ENCODE assay signal across 9 mouse cellular contexts in the genomic region with DNA sequence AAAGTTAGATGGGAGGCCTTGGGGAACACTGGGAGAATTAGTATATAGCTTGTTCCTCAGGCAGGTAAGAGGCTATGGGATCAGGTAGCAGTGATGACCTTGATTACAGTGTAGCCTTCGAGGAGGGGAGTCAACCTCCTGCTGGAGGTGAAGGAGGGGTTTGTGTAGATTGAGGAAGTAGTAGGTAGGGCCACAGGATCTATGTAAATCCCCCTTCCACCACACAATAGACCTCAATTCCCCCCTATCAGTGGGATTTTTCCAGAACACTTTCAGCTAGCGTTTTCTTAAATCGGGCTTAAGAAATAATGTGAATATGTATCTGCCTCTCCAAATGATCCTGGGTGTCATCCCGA. TPM values are rescaled to one million over a fixed set of nuclear protein-coding genes. Genes with fewer than 3 reads are reported as not detected.
DNase-seq lines count a peak whose midpoint lies in the region; ATAC-seq and TF ChIP-seq lines count a peak whose summit lies in the region.
"Had no signal": no experiment of that assay in that cellular context is flagged by ENCODE, and none has a peak within 500 bp of the region (broad histone marks: within the 10 kb centered on the region; RNA-seq: fewer than 3 reads in every experiment).

No protein-coding gene starts in this region.

- peak overlapping the region; percentile 64 for H3K4me3 ChIP-seq in heart, embryonic 16.5 days (ENCODE audit: low read length)
- H3K4me3 ChIP-seq in G1E (ENCODE audit: low read depth, low read length): peak overlapping the region; percentile 99
- peak overlapping the region; percentile 81 for H3K4me3 ChIP-seq in macrophage (ENCODE audit: inconsistent target)

- ATAC-seq in heart, embryonic 16.5 days (replicated peaks; ENCODE audit: extremely low read depth, insufficient read depth, low FRiP score): no peak
- ATAC-seq in G1E (ENCODE audit: extremely low read depth, insufficient number of reproducible peaks, low FRiP score, poor library complexity, severe bottlenecking): no peak
- peak; percentile 38 for ATAC-seq in granulocyte monocyte progenitor cell, adult 5-6 weeks (replicated peaks; ENCODE audit: poor library complexity, severe bottlenecking)

- no peak for TF ChIP-seq CTCF in G1E (IDR thresholded peaks at IDR 0.05; ENCODE audit: low read depth, low read length)

- H3K9ac ChIP-seq in heart, embryonic 16.5 days (ENCODE audit: low read length): peak overlapping the region; percentile 84

- H3K27me3 ChIP-seq in heart, embryonic 16.5 days (ENCODE audit: control insufficient read depth, insufficient read depth, low read length): no peaks in the 10 kb centered on the region
- no peaks in the 10 kb centered on the region for H3K27me3 ChIP-seq in G1E (ENCODE audit: insufficient read depth, low read length)
- H3K27me3 ChIP-seq: Patski had no signal

- 0% methylated on average over 4 of the region's 4 CpGs for WGBS in heart, embryonic 16.5 days
- WGBS in macrophage (ENCODE audit: missing documents): 0% methylated on average over 4 of the region's 4 CpGs

- H3K4me1 ChIP-seq in heart, embryonic 16.5 days (ENCODE audit: control insufficient read depth, insufficient read depth, low read length): peaks cover 10% of the 10 kb centered on the region
- peaks cover 35% of the 10 kb centered on the region for H3K4me1 ChIP-seq in G1E (ENCODE audit: insufficient read depth, low read depth, low read length)

- intact Hi-C loops in left cerebral cortex, postnatal 14 days (cut with DNase I): loop anchor here (5.0 kb wide), 1 partner anchor 124 kb away; the partner anchor contains the start of genes Rbbp4 and Zbtb8os

- H3K79me2 ChIP-seq in macrophage (ENCODE audit: inconsistent target): peaks cover 29% of the 10 kb centered on the region

- H3K9me3 ChIP-seq in heart, embryonic 16.5 days (replicated peaks; ENCODE audit: control insufficient read depth, low read length): no peaks in the 10 kb centered on the region
- H3K9me3 ChIP-seq in G1E (replicated peaks): no peaks in the 10 kb centered on the region

- peak overlapping the region; percentile 89 for H3K4me2 ChIP-seq in heart, embryonic 16.5 days (ENCODE audit: low read depth, low read length)

- H3K36me3 ChIP-seq in heart, embryonic 16.5 days (ENCODE audit: control insufficient read depth, insufficient read depth): peaks cover 9% of the 10 kb centered on the region
- H3K36me3 ChIP-seq in G1E (replicated peaks) (peaks cover 30% of the 10 kb centered on the region), macrophage (ENCODE audit: inconsistent target) (peaks cover 11% of the 10 kb centered on the region; the same call in 1 of the 2 replicates)

- no peak for DNase-seq in heart, adult 18-20 months
- DNase-seq in G1E (ENCODE audit: low spot score): peak; percentile 42
- DNase-seq in Muller cell, postnatal 12 days (ENCODE audit: inconsistent ontology term): no peak
- no peak for DNase-seq in left cerebral cortex, postnatal 14 days (ENCODE audit: low spot score in 2 of 2)
- DNase-seq in ovary, postnatal 10 days (ENCODE audit: low spot score): no peak

- H3K27ac ChIP-seq in heart, embryonic 16.5 days (ENCODE audit: low read length): peak overlapping the region; percentile 94
- H3K27ac ChIP-seq in macrophage: peak overlapping the region; percentile 35; the same call in 1 of the 2 replicates

RNA-seq across cellular contexts. Expression of gene Bsdc1, which starts 0.6 kb away (rescaled TPM):
- polyA plus RNA-seq in heart, embryonic 16.5 days (2015; fragmentation: Nextera tagmentation; extraction: Ambion mirVana): 25.0 and 26.2 TPM in 2 replicates
- 10 to 100 TPM; 46.7 to 49.1 TPM for total RNA-seq in heart, adult 18-20 months (2021)
- 25.0 and 91.3 TPM in 2 replicates for total RNA-seq in G1E (2014; fragmentation: Nextera tagmentation)
- 28.4 and 29.1 TPM in 2 replicates for total RNA-seq in G1E (2017)
- 25.7 and 34.8 TPM in 2 replicates for polyA plus RNA-seq in G1E (2012)
- 14.7 and 32.8 TPM in 2 replicates for total RNA-seq in granulocyte monocyte progenitor cell, adult 5-6 weeks (2014; fragmentation: Nextera tagmentation)
- 17.9 and 23.1 TPM in 2 replicates for total RNA-seq in granulocyte monocyte progenitor cell, adult 5-6 weeks (2017)
- 10 to 100 TPM; 45.5 to 69.8 (median 55.4) TPM for total RNA-seq in macrophage (2018; cell fraction: chromatin; rRNA removed)
- total RNA-seq in macrophage (2018; cell fraction: cytosol; rRNA removed): 10 to 100 TPM; 20.6 to 31.9 (median 25.9) TPM
- 10 to 100 TPM; 27.3 to 56.2 (median 37.1) TPM for total RNA-seq in macrophage (2018; cell fraction: nucleus; rRNA removed)
- 17.0 to 25.7 TPM (median 21.5 TPM) in 3 replicates for polyA plus RNA-seq in macrophage (2018)
- total RNA-seq in left cerebral cortex, postnatal 14 days (2021): 10 to 100 TPM; 48.2 to 52.0 TPM

RNA-seq across cellular contexts. Expression of gene Zbtb8b, which starts 20.2 kb away (rescaled TPM):
- 6.3 and 7.2 TPM in 2 replicates for polyA plus RNA-seq in heart, embryonic 16.5 days (2015; fragmentation: Nextera tagmentation; extraction: Ambion mirVana)
- under 1 TPM in 1 of 2 experiments, not detected in 1; 0.69 TPM for total RNA-seq in heart, adult 18-20 months (2021)
- total RNA-seq in G1E (2014; fragmentation: Nextera tagmentation): not detected in 2 replicates
- 0.06 and 0.16 TPM in 2 replicates for total RNA-seq in G1E (2017)
- polyA plus RNA-seq in G1E (2012): not detected in 2 replicates
- total RNA-seq in granulocyte monocyte progenitor cell, adult 5-6 weeks (2014; fragmentation: Nextera tagmentation): not detected in 2 replicates
- not detected in 2 replicates for total RNA-seq in granulocyte monocyte progenitor cell, adult 5-6 weeks (2017)
- total RNA-seq in macrophage (2018; cell fraction: chromatin; rRNA removed): not detected
- not detected for total RNA-seq in macrophage (2018; cell fraction: cytosol; rRNA removed)
- not detected for total RNA-seq in macrophage (2018; cell fraction: nucleus; rRNA removed)
- polyA plus RNA-seq in macrophage (2018): not detected in 3 replicates
- total RNA-seq in left cerebral cortex, postnatal 14 days (2021): 1 to 10 TPM; 4.4 TPM

RNA-seq across cellular contexts. Expression of gene Tssk3, which starts 30.0 kb away (rescaled TPM):
- not detected in 2 replicates for polyA plus RNA-seq in heart, embryonic 16.5 days (2015; fragmentation: Nextera tagmentation; extraction: Ambion mirVana)
- total RNA-seq in heart, adult 18-20 months (2021): not detected
- total RNA-seq in G1E (2014; fragmentation: Nextera tagmentation) (not detected in 2 replicates), G1E (2017) (0.38 TPM in 1 of 2 replicates, not detected in the other)
- polyA plus RNA-seq in G1E (2012) (not detected in 2 replicates), macrophage (2018) (not detected in 3 replicates)
- not detected in 2 replicates for total RNA-seq in granulocyte monocyte progenitor cell, adult 5-6 weeks (2014; fragmentation: Nextera tagmentation)
- not detected in 2 replicates for total RNA-seq in granulocyte monocyte progenitor cell, adult 5-6 weeks (2017)
- total RNA-seq in macrophage (2018; cell fraction: chromatin; rRNA removed): 1 to 10 TPM in 3 of 26 experiments, under 1 TPM in 3, not detected in 20; 0.59 to 4.2 (median 1.0) TPM
- under 1 TPM in 6 of 26 experiments, not detected in 20; 0.09 to 0.17 (median 0.13) TPM for total RNA-seq in macrophage (2018; cell fraction: cytosol; rRNA removed)
- 1 to 10 TPM in 1 of 26 experiments, under 1 TPM in 14, not detected in 11; 0.35 to 1.2 (median 0.56) TPM for total RNA-seq in macrophage (2018; cell fraction: nucleus; rRNA removed)
- under 1 TPM; 0.29 to 0.44 TPM for total RNA-seq in left cerebral cortex, postnatal 14 days (2021)
- polyA plus RNA-seq: Patski had no signal

RNA-seq across cellular contexts. Expression of gene Fam229a, which starts 30.2 kb away (rescaled TPM):
- polyA plus RNA-seq in heart, embryonic 16.5 days (2015; fragmentation: Nextera tagmentation; extraction: Ambion mirVana): not detected in 2 replicates
- total RNA-seq in heart, adult 18-20 months (2021): under 1 TPM in 1 of 2 experiments, not detected in 1; 0.57 TPM
- total RNA-seq in G1E (2014; fragmentation: Nextera tagmentation) (not detected in 2 replicates), G1E (2017) (not detected in 2 replicates)
- polyA plus RNA-seq in G1E (2012) (0.31 TPM in 1 of 2 replicates, not detected in the other), macrophage (2018) (not detected in 3 replicates)
- total RNA-seq in granulocyte monocyte progenitor cell, adult 5-6 weeks (2014; fragmentation: Nextera tagmentation): not detected in 2 replicates
- total RNA-seq in granulocyte monocyte progenitor cell, adult 5-6 weeks (2017): not detected in 2 replicates
- total RNA-seq in macrophage (2018; cell fraction: chromatin; rRNA removed): not detected
- total RNA-seq in macrophage (2018; cell fraction: cytosol; rRNA removed): not detected
- total RNA-seq in macrophage (2018; cell fraction: nucleus; rRNA removed): not detected
- total RNA-seq in left cerebral cortex, postnatal 14 days (2021): under 1 TPM in 1 of 2 experiments, not detected in 1; 0.87 TPM
- polyA plus RNA-seq: Patski had no signal

RNA-seq across cellular contexts. Expression of gene Marcksl1, which starts 52.6 kb away (rescaled TPM):
- 262 and 287 TPM in 2 replicates for polyA plus RNA-seq in heart, embryonic 16.5 days (2015; fragmentation: Nextera tagmentation; extraction: Ambion mirVana)
- 1 to 10 TPM; 4.5 to 4.7 TPM for total RNA-seq in heart, adult 18-20 months (2021)
- total RNA-seq in G1E (2014; fragmentation: Nextera tagmentation) (14.5 and 18.7 TPM in 2 replicates), G1E (2017) (13.4 and 13.6 TPM in 2 replicates)
- polyA plus RNA-seq in G1E (2012) (38.9 and 47.0 TPM in 2 replicates), macrophage (2018) (18.5 to 109 TPM (median 91.5 TPM) in 3 replicates)
- total RNA-seq in granulocyte monocyte progenitor cell, adult 5-6 weeks (2014; fragmentation: Nextera tagmentation): 27.6 and 45.5 TPM in 2 replicates
- total RNA-seq in granulocyte monocyte progenitor cell, adult 5-6 weeks (2017): 28.4 and 29.9 TPM in 2 replicates
- total RNA-seq in macrophage (2018; cell fraction: chromatin; rRNA removed): 100 to 1,000 TPM in 19 of 26 experiments, 10 to 100 TPM in 5, 1 to 10 TPM in 2; 3.3 to 636 (median 208) TPM
- total RNA-seq in macrophage (2018; cell fraction: cytosol; rRNA removed): 1,000 to 10,000 TPM in 10 of 26 experiments, 100 to 1,000 TPM in 12, 10 to 100 TPM in 4; 32.9 to 2,330 (median 543) TPM
- total RNA-seq in macrophage (2018; cell fraction: nucleus; rRNA removed): 1,000 to 10,000 TPM in 10 of 26 experiments, 100 to 1,000 TPM in 14, 10 to 100 TPM in 2; 13.0 to 1,557 (median 896) TPM
- 100 to 1,000 TPM; 538 to 599 TPM for total RNA-seq in left cerebral cortex, postnatal 14 days (2021)
